Mouse (Mus musculus) MEL (cell line): ENCODE measurements around the gene Nrp1. TPM values are rescaled to one million over a fixed set of nuclear protein-coding genes. Genes with fewer than 3 reads are reported as not detected.

Experiments
- DNase-seq: peaks from one replicate; pipeline ENCODE4 v3.0.0; 2011; ENCODE audit warnings: low read depth, low spot score
- H3K27ac ChIP-seq: 2 replicates; pipeline ENCODE4 v1.5.1; 2012; ENCODE audit warnings: low read depth, mild to moderate bottlenecking, control low read depth, low read length, moderate library complexity; ENCODE audit not compliant: control insufficient read depth
- H3K27me3 ChIP-seq, 2 experiments: fragments of 150-350 bp in 1 of 2; sonication (generic) in 1 of 2; 2 replicates each; pipeline ENCODE4 v1.6.1; 2012; ENCODE audit warnings: low read length in 2 of 2, mild to moderate bottlenecking in 2 of 2, improper control_type of control experiment in 1 of 2, moderate library complexity in 1 of 2; ENCODE audit not compliant: insufficient read depth in 2 of 2, control insufficient read depth in 1 of 2
- H3K36me3 ChIP-seq, 2 experiments: 2 replicates each; pipeline ENCODE4 v1.6.1; 2012 to 2014; ENCODE audit warnings: low read length in 2 of 2, improper control_type of control experiment in 1 of 2, inconsistent platforms in 1 of 2, mild to moderate bottlenecking in 1 of 2; ENCODE audit not compliant: insufficient read depth in 2 of 2, control insufficient read depth in 1 of 2
- H3K4me1 ChIP-seq, 2 experiments: fragments of 150-350 bp in 1 of 2; sonication (generic) in 1 of 2; 2 replicates each; pipeline ENCODE4 v1.6.1; 2012; ENCODE audit warnings: low read length in 2 of 2, improper control_type of control experiment in 1 of 2, mild to moderate bottlenecking in 1 of 2; ENCODE audit not compliant: insufficient read depth in 2 of 2, control insufficient read depth in 1 of 2
- H3K4me3 ChIP-seq, 2 experiments: fragments of 150-350 bp in 1 of 2; sonication (generic) in 1 of 2; 2 replicates each; pipeline ENCODE4 v1.5.1; 2012; ENCODE audit warnings: low read depth in 2 of 2, low read length in 2 of 2, mild to moderate bottlenecking in 2 of 2, moderate library complexity in 2 of 2, control low read depth in 1 of 2, improper control_type of control experiment in 1 of 2; ENCODE audit not compliant: control insufficient read depth in 1 of 2, insufficient read depth in 1 of 2
- H3K79me2 ChIP-seq: 2 replicates; pipeline ENCODE4 v1.6.1; 2012; ENCODE audit warnings: mild to moderate bottlenecking, low read length, moderate library complexity; ENCODE audit not compliant: control insufficient read depth, poor library complexity, insufficient read depth
- H3K9ac ChIP-seq: 2 replicates; pipeline ENCODE4 v1.6.1; 2012; ENCODE audit warnings: low read depth, mild to moderate bottlenecking, control low read depth, low read length, moderate library complexity; ENCODE audit not compliant: control insufficient read depth, poor library complexity, severe bottlenecking
- H3K9me3 ChIP-seq: fragments of 150-350 bp; sonication (generic); replicated peaks from 2 replicates; pipeline ENCODE4 v1.6.1; 2012; ENCODE audit warnings: mild to moderate bottlenecking, low read length, improper control_type of control experiment, moderate library complexity; ENCODE audit not compliant: insufficient read depth
- E2F4 ChIP-seq: IDR thresholded peaks from 2 replicates; pipeline ENCODE4 v1.6.1; 2011; ENCODE audit warnings: low read depth, low read length, improper control_type of control experiment, borderline replicate concordance
- EP300 ChIP-seq, 2 experiments: IDR thresholded peaks; 2 replicates each; pipeline ENCODE4 v1.6.1; 2011; ENCODE audit warnings: improper control_type of control experiment in 2 of 2, low read length in 2 of 2, low read depth in 1 of 2, mild to moderate bottlenecking in 1 of 2
- ETS1 ChIP-seq: IDR thresholded peaks from 2 replicates; pipeline ENCODE4 v1.6.1; 2012; ENCODE audit warnings: low read depth, mild to moderate bottlenecking, inconsistent platforms, low read length, improper control_type of control experiment, moderate library complexity
- JUND ChIP-seq: IDR thresholded peaks from 2 replicates; pipeline ENCODE4 v1.6.1; 2011; ENCODE audit warnings: low read depth, mild to moderate bottlenecking, improper control_type of control experiment, low read length
- KAT2A ChIP-seq: conservative IDR thresholded peaks from 2 replicates; pipeline ENCODE4 v1.6.1; 2012; ENCODE audit warnings: low read depth, low read length, improper control_type of control experiment, inconsistent platforms
- MAFK ChIP-seq: IDR thresholded peaks from 2 replicates; pipeline ENCODE4 v1.6.1; 2011; ENCODE audit warnings: low read depth, mild to moderate bottlenecking, low read length, improper control_type of control experiment, borderline replicate concordance
- MEF2A ChIP-seq: IDR thresholded peaks from 2 replicates; pipeline ENCODE4 v1.6.1; 2014; ENCODE audit warnings: low read depth, mild to moderate bottlenecking, inconsistent platforms, low read length, improper control_type of control experiment; ENCODE audit not compliant: poor library complexity, insufficient replicate concordance, severe bottlenecking; ENCODE audit errors: extremely low read depth
- MYB ChIP-seq: IDR thresholded peaks from 2 replicates; pipeline ENCODE4 v1.6.1; 2011; ENCODE audit warnings: mild to moderate bottlenecking, low read depth, low read length, improper control_type of control experiment
- POLR2AphosphoS2 ChIP-seq: IDR thresholded peaks from 2 replicates; pipeline ENCODE4 v1.6.1; 2011; ENCODE audit warnings: low read length, improper control_type of control experiment
- POLR2AphosphoS5 ChIP-seq: IDR thresholded peaks from 2 replicates; pipeline ENCODE4 v1.6.1; 2012; ENCODE audit warnings: low read depth, borderline replicate concordance, mild to moderate bottlenecking, inconsistent platforms, low read length, moderate library complexity, mixed read lengths
- RAD21 ChIP-seq: IDR thresholded peaks from 2 replicates; pipeline ENCODE4 v1.6.1; 2011; ENCODE audit warnings: mild to moderate bottlenecking, low read depth, low read length, improper control_type of control experiment
- RCOR1 ChIP-seq: IDR thresholded peaks from 2 replicates; pipeline ENCODE4 v1.6.1; 2012; ENCODE audit warnings: low read depth, mild to moderate bottlenecking, inconsistent platforms, low read length, improper control_type of control experiment
- SMC3 ChIP-seq: IDR thresholded peaks from 2 replicates; pipeline ENCODE4 v1.6.1; 2011; ENCODE audit warnings: low read depth, low read length, improper control_type of control experiment
- TAL1 ChIP-seq: IDR thresholded peaks from 2 replicates; pipeline ENCODE4 v1.6.1; 2012; ENCODE audit warnings: mild to moderate bottlenecking, inconsistent platforms, low read length, moderate library complexity, mixed read lengths
- TCF12 ChIP-seq: IDR thresholded peaks from 2 replicates; pipeline ENCODE4 v1.6.1; 2014; ENCODE audit warnings: low read depth, mild to moderate bottlenecking, inconsistent platforms, low read length, improper control_type of control experiment, moderate library complexity
- USF2 ChIP-seq, 2 experiments: IDR thresholded peaks; 2 replicates each; pipeline ENCODE4 v1.6.1; 2011 to 2012; ENCODE audit warnings: improper control_type of control experiment in 2 of 2, low read length in 2 of 2, borderline replicate concordance in 1 of 2, inconsistent platforms in 1 of 2, low read depth in 1 of 2, mild to moderate bottlenecking in 1 of 2; ENCODE audit not compliant: insufficient read depth in 1 of 2
- polyA plus RNA-seq, 2 experiments: library from polyadenylated mRNA; stranded (reverse) in 1 of 2; unstranded in 1 of 2; fragments of >175 nt in 1 of 2; fragments of >200 nt in 1 of 2; gene quantifications; 2 replicates each; pipeline versions ENCODE4 v1.2.1 to v1.2.4; 2012; ENCODE audit warnings: low replicate concordance in 2 of 2, low read depth in 1 of 2; ENCODE audit not compliant: insufficient read length in 2 of 2, insufficient read depth in 1 of 2, missing spikeins in 1 of 2
- total RNA-seq: library from RNA; depleted of rRNA; stranded (reverse); fragments of 300-350 nt; gene quantifications from 2 replicates; pipeline ENCODE4 v1.2.3, GENCODE M21; 2012

Nrp1 gene
- total and polyA plus RNA-seq, 3 experiments: not detected

GRCm38 (mm10) chr8:128396968-128397367, 38.6 kb downstream of the Nrp1 start:
- DNase-seq: no peak
- H3K9me3 ChIP-seq: no peaks in the 10 kb centered on the region

DNA sequence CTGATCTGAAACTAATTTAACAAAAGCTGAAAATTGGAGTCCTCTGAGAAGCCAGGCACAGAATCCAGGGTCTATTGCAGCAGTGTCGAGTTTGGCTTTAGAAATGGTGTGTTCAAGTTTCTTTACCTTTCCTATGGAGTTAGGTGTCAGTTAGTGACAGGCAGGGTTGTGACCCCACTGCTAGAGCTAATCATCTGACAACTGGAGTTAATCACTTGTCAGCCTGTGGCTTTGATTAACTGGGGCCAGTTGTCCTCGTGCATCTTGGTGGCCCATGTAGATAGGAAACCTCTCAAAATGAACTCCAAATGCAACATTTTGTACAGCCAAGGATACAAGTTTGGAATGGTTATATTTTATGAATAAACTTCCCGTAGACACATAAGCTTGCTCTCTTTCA, 39.0 kb downstream of the Nrp1 start:
- no peaks in the 10 kb centered on the region for H3K9me3 ChIP-seq
- no peak overlapping the region for H3K4me3 ChIP-seq
- H3K36me3 ChIP-seq: no peaks in the 10 kb centered on the region
- no peaks in the 10 kb centered on the region for H3K79me2 ChIP-seq
- H3K27me3 ChIP-seq: no peaks in the 10 kb centered on the region
- no peak overlapping the region for H3K9ac ChIP-seq
- no peak overlapping the region for H3K27ac ChIP-seq
- no peaks in the 10 kb centered on the region for H3K4me1 ChIP-seq
- DNase-seq: no peak
- TF ChIP-seq RAD21 (no peak), MYB (no peak), POLR2AphosphoS5 (no peak), JUND (no peak), USF2 (IDR thresholded peaks at IDR 0.05; ENCODE audit: borderline replicate concordance in 1 of 2, insufficient read depth in 1 of 2, low read depth in 1 of 2, low read length in 2 of 2) (no peak), ETS1 (no peak), SMC3 (no peak), EP300 (IDR thresholded peaks at IDR 0.05; ENCODE audit: low read depth in 1 of 2, low read length in 2 of 2) (no peak), POLR2AphosphoS2 (no peak), TCF12 (no peak), KAT2A (no peak), E2F4 (no peak), TAL1 (no peak)

More at GRCm38 (mm10) chr8:128396968-128397367, 38.6 kb downstream of the Nrp1 start:
- no peaks in the 10 kb centered on the region for H3K36me3 ChIP-seq
- H3K79me2 ChIP-seq: no peaks in the 10 kb centered on the region
- no peak overlapping the region for H3K4me3 ChIP-seq
- no peak overlapping the region for H3K27ac ChIP-seq
- TF ChIP-seq MEF2A: no peak
- no peak for TF ChIP-seq MAFK
- TF ChIP-seq EP300 (IDR thresholded peaks at IDR 0.05; ENCODE audit: low read depth in 1 of 2, low read length in 2 of 2): no peak
- TF ChIP-seq RCOR1: no peak
- TF ChIP-seq, all 39 proteins: peak for 0
- H3K9ac ChIP-seq: no peak overlapping the region
- no peaks in the 10 kb centered on the region for H3K4me1 ChIP-seq
- H3K27me3 ChIP-seq: no peaks in the 10 kb centered on the region
